Mouse (Mus musculus) left cerebral cortex, adult 8-10 months (tissue): ENCODE measurements around the gene Slc5a4a. TPM values are rescaled to one million over a fixed set of nuclear protein-coding genes. Genes with fewer than 3 reads are reported as not detected.

ENCODE experiments used
- DNase-seq, 2 experiments: peaks; one replicate each; pipeline ENCODE4 v3.0.0; 2022; ENCODE audit warnings: low spot score in 2 of 2
- total RNA-seq, 4 experiments: library from RNA; stranded (reverse); gene quantifications; 2 replicates each; pipeline ENCODE4 v1.2.4; 2022

The Slc5a4a gene
- total RNA-seq = not detected

- no peak for DNase-seq
Measured at GRCm38 (mm10) chr10:76147278-76147677, at the start of gene Slc5a4a. TSS of gene Slc5a4a (plus strand) at chr10:76147451.

GRCm38 (mm10) chr10:76110861-76111260, 36.4 kb upstream of the Slc5a4a start, which contains the start of gene Slc5a4b:
TSS of gene Slc5a4b (minus strand) at chr10:76110961.
- DNase-seq = no peak

- DNase-seq = no peak
Measured at GRCm38 (mm10) chr10:76117966-76118365, 29.3 kb upstream of the Slc5a4a start.

GRCm38 (mm10) chr10:76118741-76119140, 28.5 kb upstream of the Slc5a4a start:
- DNase-seq = no peak

GRCm38 (mm10) chr10:76120124-76120711, 27.0 kb upstream of the Slc5a4a start:
- no peak for DNase-seq

GRCm38 (mm10) chr10:76121495-76121894, 25.8 kb upstream of the Slc5a4a start:
- no peak for DNase-seq

- no peak for DNase-seq
Measured at GRCm38 (mm10) chr10:76132506-76132905, 14.7 kb upstream of the Slc5a4a start.

GRCm38 (mm10) chr10:76136318-76136717, 10.9 kb upstream of the Slc5a4a start:
- DNase-seq = no peak

- no peak for DNase-seq
Measured at GRCm38 (mm10) chr10:76146846-76147245, 405 bp upstream of the Slc5a4a start.

GRCm38 (mm10) chr10:76155911-76156310, 8.7 kb downstream of the Slc5a4a start:
- no peak for DNase-seq

- DNase-seq = no peak
Measured at GRCm38 (mm10) chr10:76157528-76157927, 10.3 kb downstream of the Slc5a4a start.

- no peak for DNase-seq
Measured at GRCm38 (mm10) chr10:76158009-76158408, 10.8 kb downstream of the Slc5a4a start.

GRCm38 (mm10) chr10:76174899-76175298, 27.6 kb downstream of the Slc5a4a start:
- no peak for DNase-seq

- DNase-seq = no peak
Measured at GRCm38 (mm10) chr10:76185216-76185615, 38.0 kb downstream of the Slc5a4a start.

- no peak for DNase-seq
Measured at GRCm38 (mm10) chr10:76188010-76188409, 40.8 kb downstream of the Slc5a4a start.

- DNase-seq = no peak
Measured at GRCm38 (mm10) chr10:76201416-76201815, 54.2 kb downstream of the Slc5a4a start.

- peak; percentile 31 to 44 for DNase-seq
Measured at GRCm38 (mm10) chr10:76201978-76202377, 54.7 kb downstream of the Slc5a4a start.

- DNase-seq = no peak
Measured at GRCm38 (mm10) chr10:76203798-76204283, 56.6 kb downstream of the Slc5a4a start.

GRCm38 (mm10) chr10:76207262-76207796, 60.1 kb downstream of the Slc5a4a start:
- DNase-seq = no peak

GRCm38 (mm10) chr10:76209241-76209640, 62.0 kb downstream of the Slc5a4a start:
- DNase-seq = no peak

- no peak for DNase-seq
Measured at GRCm38 (mm10) chr10:76210806-76211205, 63.6 kb downstream of the Slc5a4a start.

GRCm38 (mm10) chr10:76212121-76212520, 64.9 kb downstream of the Slc5a4a start:
- DNase-seq = no peak

GRCm38 (mm10) chr10:76214161-76214560, 66.9 kb downstream of the Slc5a4a start:
- no peak for DNase-seq
